ENCODE assay signal across 8 mouse cellular contexts in the genomic region with DNA sequence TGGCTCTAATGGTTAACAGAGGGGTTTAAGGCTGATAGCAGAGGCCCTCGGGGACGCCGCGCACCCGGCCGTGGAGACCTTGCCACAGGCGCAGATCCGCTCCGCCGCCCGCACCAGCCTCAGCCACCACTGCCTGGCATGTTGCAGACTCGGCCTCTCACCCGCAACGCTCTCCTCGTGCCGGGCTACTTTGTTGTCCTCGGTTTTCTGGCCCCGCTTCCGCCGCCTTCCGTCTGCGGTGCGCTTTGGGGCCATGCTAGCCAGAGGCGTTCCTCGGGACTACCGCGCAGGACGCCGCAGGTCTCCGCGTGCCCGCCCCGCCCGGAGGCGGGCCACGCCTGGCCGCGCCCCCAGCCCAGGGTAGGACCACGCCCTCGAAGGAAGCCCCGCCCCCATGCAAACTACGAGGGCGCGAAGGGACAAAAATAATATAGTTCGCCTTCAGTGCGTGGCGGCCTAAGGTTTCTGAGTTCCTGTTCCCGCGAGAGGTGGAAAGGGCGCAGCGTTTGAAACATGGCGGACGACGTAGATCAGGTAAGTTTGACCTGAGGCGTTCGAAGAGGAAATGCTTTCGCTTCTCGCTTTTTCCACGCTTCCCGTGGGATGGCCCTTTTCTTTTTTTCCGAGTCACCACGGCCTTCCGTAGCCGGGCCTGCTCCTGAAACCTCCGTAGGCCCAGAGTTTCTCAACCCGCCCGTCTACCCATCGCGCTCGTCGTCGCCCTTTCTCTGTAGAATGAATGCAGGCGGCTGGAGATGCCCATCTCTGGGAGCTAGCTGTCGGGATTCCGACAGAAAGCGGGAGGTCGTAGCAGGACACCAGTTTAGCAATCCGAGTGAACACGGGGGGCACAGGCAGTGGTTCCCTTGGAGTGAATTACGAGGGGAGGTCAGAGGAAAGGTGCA. TPM values are rescaled to one million over a fixed set of nuclear protein-coding genes. Genes with fewer than 3 reads are reported as not detected.
DNase-seq lines count a peak whose midpoint lies in the region; ATAC-seq and TF ChIP-seq lines count a peak whose summit lies in the region.

Gene Xpc (minus strand): TSS at position 344 of the 905 bp plus-strand sequence.
Gene Lsm3 (plus strand): TSS at position 384 of the 905 bp plus-strand sequence.

- H3K4me1 ChIP-seq in CH12.LX (ENCODE audit: control insufficient read depth in 1 of 2, insufficient read depth in 2 of 2), result peaks cover 0 to 25% of the 10 kb centered on the region in 2 experiments; a peak in 2 of 4 replicates
- H3K4me1 ChIP-seq in forebrain, embryonic 11.5 days (replicated peaks; ENCODE audit: control insufficient read depth, insufficient read depth, low read length), result peaks cover 4% of the 10 kb centered on the region
- peaks cover 29% of the 10 kb centered on the region for H3K4me1 ChIP-seq in heart, embryonic 16.5 days (ENCODE audit: control insufficient read depth, insufficient read depth, low read length)
- H3K4me1 ChIP-seq in liver, embryonic 15.5 days (replicated peaks), result peaks cover 37% of the 10 kb centered on the region
- peaks cover 18% of the 10 kb centered on the region for H3K4me1 ChIP-seq in neural tube, embryonic 12.5 days

- dilution Hi-C loops in CH12.LX (cut with MboI; ENCODE audit: extremely low pct_ligation_motif_present, extremely low pct_unique_long_range_greater_than_20kb, low sequenced_read_pairs), result no loop called here

- peak; percentile 96 for DNase-seq in CH12.LX (ENCODE audit: extremely low read depth)
- DNase-seq in c-Kit-positive CD71-positive TER-119-negative erythroid progenitor cells, embryonic 14.5 days (ENCODE audit: low read depth), result peak; percentile 91
- DNase-seq in forebrain, embryonic 11.5 days (ENCODE audit: low spot score), result peak; percentile 99
- peak; percentile 98 for DNase-seq in kidney, postnatal 36 days
- peak; percentile 95 for DNase-seq in telencephalon, adult 2 months (ENCODE audit: low read depth, low spot score)

- H3K36me3 ChIP-seq in CH12.LX (replicated peaks in 1 of 2; ENCODE audit: control insufficient read depth in 1 of 2, insufficient read depth in 1 of 2, low read length in 1 of 2), result peaks cover 28 to 40% of the 10 kb centered on the region in 2 experiments
- peaks cover 9% of the 10 kb centered on the region; the same call in 1 of the 2 replicates for H3K36me3 ChIP-seq in forebrain, embryonic 11.5 days (ENCODE audit: control insufficient read depth, insufficient read depth, low read length)
- H3K36me3 ChIP-seq in heart, embryonic 16.5 days (ENCODE audit: control insufficient read depth, insufficient read depth), result peaks cover 25% of the 10 kb centered on the region
- H3K36me3 ChIP-seq in liver, embryonic 15.5 days (replicated peaks), result peaks cover 35% of the 10 kb centered on the region
- H3K36me3 ChIP-seq in neural tube, embryonic 12.5 days, result peaks cover 34% of the 10 kb centered on the region

- peaks cover 13% of the 10 kb centered on the region for H3K79me2 ChIP-seq in CH12.LX (replicated peaks; ENCODE audit: control insufficient read depth, extremely low read depth, insufficient read depth, poor library complexity, severe bottlenecking)

- TF ChIP-seq POLR2A in CH12.LX (IDR thresholded peaks at IDR 0.05; ENCODE audit: low read depth, low read length), result peak; percentile 92

- TF ChIP-seq EP300 in CH12.LX (IDR thresholded peaks at IDR 0.05; ENCODE audit: low read length), result no peak

- no peak within 1 kb of the TSS for H3K27ac ChIP-seq in CH12.LX (ENCODE audit: insufficient read depth, low read depth)
- H3K27ac ChIP-seq in forebrain, embryonic 11.5 days (ENCODE audit: low read depth, low read length), result no peak within 1 kb of the TSS
- peak within 1 kb of the TSS; percentile 79 for H3K27ac ChIP-seq in heart, embryonic 16.5 days (ENCODE audit: low read length)
- H3K27ac ChIP-seq in liver, embryonic 15.5 days (replicated peaks), result peak within 1 kb of the TSS; percentile 76
- H3K27ac ChIP-seq in neural tube, embryonic 12.5 days, result 0 out of 2 replicates have a peak within 1 kb of the TSS, but pooled peaks have one; percentile 20

- no peak for TF ChIP-seq CTCF in CH12.LX (conservative IDR thresholded peaks at IDR 0.05 in 1 of 2, IDR thresholded peaks at IDR 0.05 in 1 of 2; ENCODE audit: low read depth in 2 of 2, low read length in 2 of 2)

- H3K27me3 ChIP-seq in CH12.LX (replicated peaks), result no peaks in the 10 kb centered on the region
- no peaks in the 10 kb centered on the region for H3K27me3 ChIP-seq in forebrain, embryonic 11.5 days (ENCODE audit: control insufficient read depth, insufficient read depth, low read length)
- H3K27me3 ChIP-seq in heart, embryonic 16.5 days (ENCODE audit: control insufficient read depth, insufficient read depth, low read length), result no peaks in the 10 kb centered on the region
- H3K27me3 ChIP-seq in liver, embryonic 15.5 days, result peaks cover 7% of the 10 kb centered on the region
- H3K27me3 ChIP-seq in neural tube, embryonic 12.5 days (replicated peaks), result no peaks in the 10 kb centered on the region

- peak within 1 kb of the TSS; percentile 76 to 93 (median 88) for H3K4me3 ChIP-seq in CH12.LX (replicated peaks in 1 of 3; ENCODE audit: low read depth in 2 of 3, low read length in 2 of 3, poor library complexity in 1 of 3)
- peak within 1 kb of the TSS; percentile 88 for H3K4me3 ChIP-seq in forebrain, embryonic 11.5 days (ENCODE audit: low read depth, low read length)
- peak within 1 kb of the TSS; percentile 98 for H3K4me3 ChIP-seq in heart, embryonic 16.5 days (ENCODE audit: low read length)
- H3K4me3 ChIP-seq in liver, embryonic 15.5 days (replicated peaks), result peak within 1 kb of the TSS; percentile 88
- peak within 1 kb of the TSS; percentile 79 for H3K4me3 ChIP-seq in neural tube, embryonic 12.5 days

- ATAC-seq in forebrain, embryonic 11.5 days (replicated peaks; ENCODE audit: low FRiP score), result peak; percentile 99
- peak; percentile 96 for ATAC-seq in heart, embryonic 16.5 days (replicated peaks; ENCODE audit: extremely low read depth, insufficient read depth, low FRiP score)
- peak; percentile 98 for ATAC-seq in liver, embryonic 15.5 days (ENCODE audit: insufficient read depth)
- peak; percentile 98 for ATAC-seq in neural tube, embryonic 12.5 days (ENCODE audit: low FRiP score, low read depth)

- no peaks in the 10 kb centered on the region for H3K9me3 ChIP-seq in CH12.LX (replicated peaks; ENCODE audit: low read length)
- H3K9me3 ChIP-seq in forebrain, embryonic 11.5 days (ENCODE audit: control insufficient read depth, low read length), result no peaks in the 10 kb centered on the region
- no peaks in the 10 kb centered on the region for H3K9me3 ChIP-seq in heart, embryonic 16.5 days (replicated peaks; ENCODE audit: control insufficient read depth, low read length)
- H3K9me3 ChIP-seq in liver, embryonic 15.5 days (replicated peaks), result no peaks in the 10 kb centered on the region
- no peaks in the 10 kb centered on the region for H3K9me3 ChIP-seq in neural tube, embryonic 12.5 days

- peak within 1 kb of the TSS; percentile 72 for H3K4me2 ChIP-seq in CH12.LX (ENCODE audit: insufficient read depth, low read depth, poor library complexity, severe bottlenecking)
- peak within 1 kb of the TSS; percentile 68 for H3K4me2 ChIP-seq in forebrain, embryonic 11.5 days (ENCODE audit: low read depth, low read length, severe bottlenecking)
- peak within 1 kb of the TSS; percentile 89 for H3K4me2 ChIP-seq in heart, embryonic 16.5 days (ENCODE audit: low read depth, low read length)
- H3K4me2 ChIP-seq in liver, embryonic 15.5 days, result peak within 1 kb of the TSS; percentile 92
- peak within 1 kb of the TSS; percentile 86 for H3K4me2 ChIP-seq in neural tube, embryonic 12.5 days (replicated peaks)

- in situ Hi-C loops in CH12.LX (cut with MboI; ENCODE audit: low pct_ligation_motif_present, low pct_unique_long_range_greater_than_20kb, low sequenced_read_pairs), result loop anchor here (5.0 kb wide), 1 partner anchor 232 kb away; no protein-coding TSS in a partner anchor

- whole genome bisulfite sequencing in forebrain, embryonic 11.5 days, result under 1% methylated on average over 80 of the region's 80 CpGs
- WGBS in heart, embryonic 16.5 days, result under 1% methylated on average over 80 of the region's 80 CpGs
- WGBS in liver, embryonic 15.5 days (ENCODE audit: insufficient replicate concordance), result under 1% methylated on average over 80 of the region's 80 CpGs
- WGBS in neural tube, embryonic 12.5 days, result under 1% methylated on average over 80 of the region's 80 CpGs

- TF ChIP-seq RAD21 in CH12.LX (IDR thresholded peaks at IDR 0.05; ENCODE audit: low read depth, low read length), result no peak

- peak within 1 kb of the TSS; percentile 85 for H3K9ac ChIP-seq in CH12.LX (ENCODE audit: insufficient read depth, low read depth)
- peak within 1 kb of the TSS; percentile 93 for H3K9ac ChIP-seq in forebrain, embryonic 11.5 days (ENCODE audit: low read length)
- H3K9ac ChIP-seq in heart, embryonic 16.5 days (ENCODE audit: low read length), result peak within 1 kb of the TSS; percentile 94
- peak within 1 kb of the TSS; percentile 80 for H3K9ac ChIP-seq in liver, embryonic 15.5 days
- peak within 1 kb of the TSS; percentile 87 for H3K9ac ChIP-seq in neural tube, embryonic 12.5 days

TF ChIP-seq in CH12.LX, 34 proteins besides CTCF, POLR2A, EP300 and RAD21 (continues in another document):
- TF ChIP-seq JUND (conservative IDR thresholded peaks at IDR 0.05; ENCODE audit: low read depth, low read length) (no peak), USF2 (conservative IDR thresholded peaks at IDR 0.05; ENCODE audit: low read depth, low read length) (no peak), MYC (IDR thresholded peaks at IDR 0.05; ENCODE audit: low read depth, low read length) (peak; percentile 92; the same call in 1 of the 2 replicates), ETS1 (conservative IDR thresholded peaks at IDR 0.05; ENCODE audit: low read depth, low read length) (no peak; the same call in 1 of the 2 replicates)

RNA-seq across cellular contexts. Expression of gene Xpc, which starts in this region (rescaled TPM):
- total RNA-seq in CH12.LX (2012; rRNA removed), result 10.5 and 11.7 TPM in 2 replicates
- total RNA-seq in CH12.LX (2014; rRNA removed), result 6.7 and 7.8 TPM in 2 replicates
- polyA plus RNA-seq in CH12.LX (2012; ENCODE audit: insufficient read length, low read depth), result 8.2 and 10.9 TPM in 2 replicates
- 22.5 and 23.1 TPM in 2 replicates for polyA plus RNA-seq in forebrain, embryonic 11.5 days (2014; fragmentation: Nextera tagmentation; extraction: Ambion mirVana)
- polyA plus RNA-seq in heart, embryonic 16.5 days (2015; fragmentation: Nextera tagmentation; extraction: Ambion mirVana), result 11.9 and 13.7 TPM in 2 replicates
- polyA plus RNA-seq in liver, embryonic 15.5 days (2015; fragmentation: Nextera tagmentation; extraction: Ambion mirVana), result 5.0 and 5.1 TPM in 2 replicates
- polyA plus RNA-seq in neural tube, embryonic 12.5 days (2016; fragmentation: Nextera tagmentation; extraction: Ambion mirVana), result 25.4 and 27.0 TPM in 2 replicates

RNA-seq across cellular contexts. Expression of gene Lsm3, which starts in this region (rescaled TPM):
- total RNA-seq in CH12.LX (2012; rRNA removed), result 148 and 195 TPM in 2 replicates
- 509 and 526 TPM in 2 replicates for total RNA-seq in CH12.LX (2014; rRNA removed)
- 248 and 258 TPM in 2 replicates for polyA plus RNA-seq in CH12.LX (2012; ENCODE audit: insufficient read length, low read depth)
- 324 and 325 TPM in 2 replicates for polyA plus RNA-seq in forebrain, embryonic 11.5 days (2014; fragmentation: Nextera tagmentation; extraction: Ambion mirVana)
- 164 and 183 TPM in 2 replicates for polyA plus RNA-seq in heart, embryonic 16.5 days (2015; fragmentation: Nextera tagmentation; extraction: Ambion mirVana)
- polyA plus RNA-seq in liver, embryonic 15.5 days (2015; fragmentation: Nextera tagmentation; extraction: Ambion mirVana), result 94.8 and 106 TPM in 2 replicates
- 197 and 199 TPM in 2 replicates for polyA plus RNA-seq in neural tube, embryonic 12.5 days (2016; fragmentation: Nextera tagmentation; extraction: Ambion mirVana)

Comparison
In these comparisons a context has a peak if more than half of its experiments do, and no peak if none do; other contexts are left out.
1. H3K27ac ChIP-seq: peak in heart, embryonic 16.5 days (single experiment), liver, embryonic 15.5 days (single experiment) and neural tube, embryonic 12.5 days (single experiment); none in CH12.LX (single experiment) and forebrain, embryonic 11.5 days (single experiment).
2. Peak in every context shown above with its lines, with median percentiles within 50 percentile points of each other: DNase-seq, H3K4me2 ChIP-seq, H3K4me3 ChIP-seq, H3K9ac ChIP-seq and ATAC-seq.